Mouse (Mus musculus): ENCODE data around the gene Tmcc3. TPM values are rescaled to one million over a fixed set of nuclear protein-coding genes. Genes with fewer than 3 reads are reported as not detected.
"Not testable (repeated sequence)": the region's sequence is repeated elsewhere in the genome, so short reads cannot be mapped to it uniquely, and the experiment has no call there.

Tmcc3 gene
- polyA plus RNA-seq, 1 experiment from 2014 or later: 12.9 TPM

DNA sequence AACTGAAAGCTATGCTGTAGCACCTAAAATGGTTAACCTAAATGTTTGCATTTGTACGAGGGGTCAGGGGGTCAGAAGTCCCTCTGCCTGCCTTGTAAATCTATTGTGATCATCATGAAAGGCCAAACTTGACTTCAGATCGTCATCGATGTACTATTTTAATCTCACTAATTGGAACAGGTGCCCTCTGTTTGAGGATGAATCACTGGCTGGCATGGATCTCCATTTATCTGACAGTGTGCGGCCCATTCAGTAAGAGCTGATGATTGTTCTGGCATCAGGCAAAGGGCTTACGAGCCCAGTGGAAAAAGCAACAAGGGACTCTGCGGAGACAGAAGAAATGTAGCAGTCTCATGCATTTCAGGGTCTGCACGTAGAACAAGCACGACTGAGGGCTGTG lies 215.1 kb downstream of the Tmcc3 start:
- Histone ChIP-seq H3K9me3 (replicated peaks; ENCODE audit: control insufficient read depth, low read length) (no peaks in the 10 kb centered on the region), H3K36me3 (ENCODE audit: control insufficient read depth, insufficient read depth, low read length) (no peaks in the 10 kb centered on the region), H3K4me1 (ENCODE audit: control insufficient read depth, insufficient read depth, low read length) (peaks cover 10% of the 10 kb centered on the region; the same call in 1 of the 2 replicates), H3K9ac (ENCODE audit: low read length) (no peak overlapping the region), H3K27me3 (ENCODE audit: control insufficient read depth, insufficient read depth, low read length) (no peaks in the 10 kb centered on the region), H3K4me2 (ENCODE audit: low read depth, low read length) (no peak overlapping the region), H3K4me3 (replicated peaks; ENCODE audit: low read length) (no peak overlapping the region), H3K27ac (ENCODE audit: low read length) (no peak overlapping the region)
- 77% methylated on average over 8 of the region's 8 CpGs for WGBS
- no peak for ATAC-seq (ENCODE audit: insufficient read depth, low FRiP score)

DNA sequence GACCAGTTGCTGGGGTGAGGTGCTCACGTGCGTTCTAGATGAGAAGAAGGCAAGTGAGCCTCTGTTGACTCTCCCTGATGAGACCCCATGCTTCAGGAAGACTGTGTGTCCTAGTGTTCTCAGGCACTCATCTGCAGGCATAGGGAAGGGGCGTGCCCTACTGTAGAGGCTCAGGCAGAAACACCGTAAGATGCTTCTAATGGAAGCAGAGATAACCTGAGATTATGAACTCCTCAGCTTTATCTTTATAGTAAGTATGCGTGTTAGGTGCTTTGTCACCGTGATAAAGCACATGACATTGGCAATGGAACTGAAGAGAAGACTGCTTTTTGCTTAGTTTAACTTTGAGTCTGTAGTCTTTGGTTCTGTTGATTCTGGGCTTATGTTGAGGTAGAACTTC lies 215.5 kb downstream of the Tmcc3 start:
- Histone ChIP-seq H3K4me1 (ENCODE audit: control insufficient read depth, insufficient read depth, low read length) (peaks cover 10% of the 10 kb centered on the region; the same call in 1 of the 2 replicates), H3K9ac (ENCODE audit: low read length) (no peak overlapping the region), H3K36me3 (ENCODE audit: control insufficient read depth, insufficient read depth, low read length) (no peaks in the 10 kb centered on the region), H3K4me2 (ENCODE audit: low read depth, low read length) (no peak overlapping the region), H3K9me3 (replicated peaks; ENCODE audit: control insufficient read depth, low read length) (no peaks in the 10 kb centered on the region), H3K27me3 (ENCODE audit: control insufficient read depth, insufficient read depth, low read length) (no peaks in the 10 kb centered on the region), H3K4me3 (replicated peaks; ENCODE audit: low read length) (no peak overlapping the region), H3K27ac (ENCODE audit: low read length) (no peak overlapping the region)
- 76% methylated on average over 6 of the region's 6 CpGs for WGBS
- no peak for ATAC-seq (ENCODE audit: insufficient read depth, low FRiP score)

DNA sequence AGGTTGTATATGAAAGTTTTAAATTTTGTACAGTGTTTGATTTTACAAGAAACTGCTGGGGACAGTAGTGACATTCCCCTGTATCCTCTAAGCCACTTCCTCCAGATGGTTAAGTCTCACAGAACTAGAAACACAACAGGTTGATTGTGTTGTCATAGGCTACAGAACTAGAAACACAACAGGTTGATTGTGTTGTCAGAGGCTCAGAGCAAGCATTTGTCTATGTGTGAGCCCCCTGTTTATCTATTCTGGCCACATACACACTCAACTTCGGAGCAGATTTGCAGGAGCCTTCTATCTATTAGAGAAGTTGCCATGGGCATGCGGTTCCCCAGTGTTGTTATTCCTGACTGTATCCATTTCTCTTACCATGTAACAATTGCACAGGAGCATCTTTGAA lies 218.3 kb downstream of the Tmcc3 start:
- H3K27ac ChIP-seq (ENCODE audit: low read length): no peak overlapping the region
- no peaks in the 10 kb centered on the region for H3K36me3 ChIP-seq (ENCODE audit: control insufficient read depth, insufficient read depth, low read length)

DNA sequence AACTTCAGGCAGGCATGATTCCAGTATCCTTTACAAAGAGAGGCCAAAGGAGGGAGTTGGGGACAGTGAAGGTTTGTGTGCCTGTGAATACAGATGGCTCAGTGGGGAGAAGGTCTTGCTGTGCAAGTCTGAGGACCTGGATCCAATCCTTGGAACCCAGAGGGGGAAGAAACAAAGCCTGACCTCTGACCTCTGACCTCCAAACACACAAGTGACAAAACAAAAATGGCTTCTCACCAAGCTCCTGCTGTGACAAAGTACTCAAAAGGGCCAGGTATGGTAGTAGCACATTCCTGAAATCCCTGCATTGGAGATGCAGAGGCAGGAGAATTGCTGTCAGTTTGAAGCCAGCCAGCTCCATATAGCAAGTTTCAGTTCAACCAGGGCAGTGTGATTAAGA lies 219.7 kb downstream of the Tmcc3 start:
- no peak overlapping the region for H3K27ac ChIP-seq (ENCODE audit: low read length)
- H3K27me3 ChIP-seq (ENCODE audit: control insufficient read depth, insufficient read depth, low read length): no peaks in the 10 kb centered on the region
- H3K36me3 ChIP-seq (ENCODE audit: control insufficient read depth, insufficient read depth, low read length): no peaks in the 10 kb centered on the region
- no peak for ATAC-seq (ENCODE audit: insufficient read depth, low FRiP score)
- H3K9me3 ChIP-seq (replicated peaks; ENCODE audit: control insufficient read depth, low read length): no peaks in the 10 kb centered on the region
- H3K4me2 ChIP-seq (ENCODE audit: low read depth, low read length): no peak overlapping the region
- no peak overlapping the region for H3K4me3 ChIP-seq (replicated peaks; ENCODE audit: low read length)
- H3K9ac ChIP-seq (ENCODE audit: low read length): no peak overlapping the region
- H3K4me1 ChIP-seq (ENCODE audit: control insufficient read depth, insufficient read depth, low read length): no peaks in the 10 kb centered on the region

More for the DNA sequence above, 218.3 kb downstream of the Tmcc3 start:
- H3K9me3 ChIP-seq (replicated peaks; ENCODE audit: control insufficient read depth, low read length): no peaks in the 10 kb centered on the region
- H3K4me1 ChIP-seq (ENCODE audit: control insufficient read depth, insufficient read depth, low read length): 0 out of 2 replicates have a peak, but pooled peaks cover 3% of the 10 kb centered on the region
- H3K27me3 ChIP-seq (ENCODE audit: control insufficient read depth, insufficient read depth, low read length): no peaks in the 10 kb centered on the region
- no peak overlapping the region for H3K4me2 ChIP-seq (ENCODE audit: low read depth, low read length)
- no peak overlapping the region for H3K9ac ChIP-seq (ENCODE audit: low read length)
- no peak for ATAC-seq (ENCODE audit: insufficient read depth, low FRiP score)
- 75% methylated on average over 2 of the region's 2 CpGs for WGBS
- H3K4me3 ChIP-seq (replicated peaks; ENCODE audit: low read length): no peak overlapping the region

DNA sequence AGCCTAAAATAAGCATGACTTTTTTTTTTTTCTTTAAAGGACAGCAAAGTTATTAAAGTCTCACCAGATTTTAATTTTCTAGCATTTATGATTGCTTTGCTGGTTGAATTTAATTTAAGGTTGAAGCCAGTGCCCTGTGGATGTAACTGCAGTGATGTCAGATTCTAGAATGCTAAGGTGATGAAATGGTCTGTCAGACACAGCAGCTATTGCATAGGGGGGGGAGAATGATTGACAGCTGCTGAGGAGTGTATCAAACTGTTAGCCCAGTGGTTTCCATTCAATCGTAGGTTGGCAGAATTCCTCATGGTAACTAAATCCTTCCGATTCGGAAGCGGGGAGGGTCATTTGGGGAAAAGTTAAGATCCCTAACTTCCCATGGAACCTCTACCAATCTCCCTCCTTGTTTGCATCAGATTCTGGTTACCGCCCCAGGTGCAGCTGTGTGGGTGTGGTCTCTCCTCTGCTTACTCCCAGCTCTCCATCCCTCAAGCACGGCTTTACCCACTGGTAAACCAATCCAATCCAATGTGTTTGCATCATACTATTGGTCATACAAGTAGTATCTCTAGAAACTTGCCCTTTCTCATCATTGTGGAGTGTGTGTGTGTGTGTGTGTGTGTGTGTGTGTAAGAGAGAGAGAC lies 221.5 kb downstream of the Tmcc3 start:
- Histone ChIP-seq H3K9me3 (replicated peaks; ENCODE audit: control insufficient read depth, low read length) (no peaks in the 10 kb centered on the region), H3K4me3 (replicated peaks; ENCODE audit: low read length) (no peak overlapping the region), H3K27ac (ENCODE audit: low read length) (no peak overlapping the region), H3K27me3 (ENCODE audit: control insufficient read depth, insufficient read depth, low read length) (no peaks in the 10 kb centered on the region), H3K36me3 (ENCODE audit: control insufficient read depth, insufficient read depth, low read length) (no peaks in the 10 kb centered on the region), H3K4me2 (ENCODE audit: low read depth, low read length) (no peak overlapping the region), H3K9ac (ENCODE audit: low read length) (no peak overlapping the region), H3K4me1 (ENCODE audit: control insufficient read depth, insufficient read depth, low read length) (no peaks in the 10 kb centered on the region)
- no peak for ATAC-seq (ENCODE audit: insufficient read depth, low FRiP score)
- WGBS: 69% methylated on average over 6 of the region's 6 CpGs

DNA sequence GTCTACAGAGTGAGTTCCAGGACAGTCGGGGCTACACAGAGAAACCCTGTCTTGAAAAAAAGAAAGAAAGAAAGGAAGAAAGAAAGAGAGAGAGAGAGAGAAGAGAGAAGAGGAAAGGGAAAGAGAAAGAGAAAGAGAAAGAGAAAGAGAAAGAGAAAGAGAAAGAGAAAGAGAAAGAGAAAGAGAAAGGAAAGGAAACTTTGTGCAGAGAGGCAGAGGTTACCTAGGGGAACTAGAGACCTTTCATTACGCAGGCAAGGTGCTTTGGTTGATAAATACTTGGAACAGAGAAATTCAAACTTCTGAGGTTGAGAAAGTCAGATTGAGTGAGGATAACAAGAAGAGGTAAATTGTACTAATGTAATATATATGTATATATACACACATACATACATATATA lies 226.9 kb downstream of the Tmcc3 start:
- not testable (repeated sequence) for H3K4me2 ChIP-seq (ENCODE audit: low read depth, low read length)

DNA sequence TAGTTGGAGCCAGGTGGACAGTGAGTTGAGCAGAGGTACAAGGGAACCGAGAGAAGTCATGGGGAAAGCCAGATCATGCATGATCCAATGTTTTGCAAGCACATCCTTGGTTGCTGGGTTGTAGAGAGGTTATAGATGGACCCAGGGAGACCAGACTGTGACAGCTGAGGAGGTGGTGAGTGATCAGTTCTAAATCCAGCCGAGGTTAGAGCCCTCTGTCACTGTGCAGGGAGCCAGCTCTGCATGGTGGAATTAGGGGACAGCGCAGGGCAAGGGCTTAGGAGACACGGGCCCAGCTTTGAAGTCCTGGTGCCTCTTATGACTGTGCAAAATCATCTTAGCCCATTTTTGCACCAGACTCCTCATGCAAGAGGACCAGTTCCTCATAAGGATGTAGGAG lies 228.5 kb downstream of the Tmcc3 start:
- Histone ChIP-seq H3K27me3 (ENCODE audit: control insufficient read depth, insufficient read depth, low read length) (no peaks in the 10 kb centered on the region), H3K4me1 (ENCODE audit: control insufficient read depth, insufficient read depth, low read length) (peaks cover 7% of the 10 kb centered on the region), H3K36me3 (ENCODE audit: control insufficient read depth, insufficient read depth, low read length) (no peaks in the 10 kb centered on the region), H3K4me3 (replicated peaks; ENCODE audit: low read length) (no peak overlapping the region), H3K9me3 (replicated peaks; ENCODE audit: control insufficient read depth, low read length) (0 out of 2 replicates have a peak, but pooled peaks cover 5% of the 10 kb centered on the region), H3K9ac (ENCODE audit: low read length) (no peak overlapping the region), H3K4me2 (ENCODE audit: low read depth, low read length) (no peak overlapping the region), H3K27ac (ENCODE audit: low read length) (no peak overlapping the region)
- no peak for ATAC-seq (ENCODE audit: insufficient read depth, low FRiP score)
- WGBS: 75% methylated on average over 4 of the region's 4 CpGs

More for the DNA sequence above, 226.9 kb downstream of the Tmcc3 start:
- not testable (repeated sequence) for H3K36me3 ChIP-seq (ENCODE audit: control insufficient read depth, insufficient read depth, low read length); H3K9me3 ChIP-seq (replicated peaks; ENCODE audit: control insufficient read depth, low read length); H3K9ac ChIP-seq (ENCODE audit: low read length); H3K27ac ChIP-seq (ENCODE audit: low read length); H3K27me3 ChIP-seq (ENCODE audit: control insufficient read depth, insufficient read depth, low read length); H3K4me3 ChIP-seq (replicated peaks; ENCODE audit: low read length); ATAC-seq (ENCODE audit: insufficient read depth, low FRiP score); H3K4me1 ChIP-seq (ENCODE audit: control insufficient read depth, insufficient read depth, low read length)
- 88% methylated on average over 2 of the region's 2 CpGs for WGBS

DNA sequence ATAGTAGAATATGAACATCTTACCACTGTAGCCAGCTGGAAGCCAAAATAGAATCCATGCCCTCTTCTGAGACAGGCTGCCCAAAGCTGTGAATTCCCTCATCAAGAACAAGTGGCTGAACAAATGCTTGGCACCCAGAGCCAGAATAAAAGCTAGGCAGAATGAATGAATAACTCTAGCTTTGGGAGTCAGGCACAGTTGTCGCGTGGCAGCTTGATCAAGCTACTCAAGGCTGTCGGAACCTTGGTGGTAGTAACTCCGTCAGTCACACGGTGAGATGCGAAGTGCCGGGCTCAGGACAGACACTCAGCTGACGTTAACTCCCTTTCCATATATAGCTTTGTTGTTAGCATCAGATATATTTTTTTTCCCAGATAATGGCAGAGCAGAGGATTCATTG lies 232.2 kb downstream of the Tmcc3 start:
- Histone ChIP-seq H3K4me3 (replicated peaks; ENCODE audit: low read length) (no peak overlapping the region), H3K36me3 (ENCODE audit: control insufficient read depth, insufficient read depth, low read length) (no peaks in the 10 kb centered on the region), H3K9me3 (replicated peaks; ENCODE audit: control insufficient read depth, low read length) (0 out of 2 replicates have a peak, but pooled peaks cover 5% of the 10 kb centered on the region), H3K4me2 (ENCODE audit: low read depth, low read length) (no peak overlapping the region), H3K27me3 (ENCODE audit: control insufficient read depth, insufficient read depth, low read length) (no peaks in the 10 kb centered on the region), H3K9ac (ENCODE audit: low read length) (no peak overlapping the region), H3K4me1 (ENCODE audit: control insufficient read depth, insufficient read depth, low read length) (peaks cover 15% of the 10 kb centered on the region), H3K27ac (ENCODE audit: low read length) (no peak overlapping the region)
- 76% methylated on average over 8 of the region's 8 CpGs for WGBS
- no peak for ATAC-seq (ENCODE audit: insufficient read depth, low FRiP score)

DNA sequence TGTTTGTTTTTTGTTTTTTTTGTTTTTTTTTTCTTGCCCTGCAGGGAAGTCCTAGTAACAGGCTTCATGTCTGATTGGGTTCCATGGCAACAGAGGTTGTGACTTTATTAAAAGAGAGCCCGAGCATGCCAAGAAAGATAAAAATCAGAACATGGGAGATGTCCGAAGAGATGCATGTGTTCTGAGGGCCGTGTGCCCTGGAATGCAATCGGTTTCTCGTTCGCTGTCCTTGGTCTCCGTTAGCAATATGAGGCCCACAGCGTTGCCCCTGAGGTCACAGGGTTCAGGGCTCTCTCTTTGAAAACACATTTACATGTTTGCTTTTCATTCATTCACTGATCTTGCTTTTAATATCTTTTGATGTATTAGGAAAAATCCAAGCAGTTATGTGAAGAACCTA lies 233.1 kb downstream of the Tmcc3 start:
- Histone ChIP-seq H3K9ac (ENCODE audit: low read length) (peak overlapping the region; percentile 71), H3K4me3 (replicated peaks; ENCODE audit: low read length) (peak overlapping the region; percentile 49), H3K4me1 (ENCODE audit: control insufficient read depth, insufficient read depth, low read length) (peaks cover 21% of the 10 kb centered on the region), H3K27me3 (ENCODE audit: control insufficient read depth, insufficient read depth, low read length) (no peaks in the 10 kb centered on the region), H3K9me3 (replicated peaks; ENCODE audit: control insufficient read depth, low read length) (0 out of 2 replicates have a peak, but pooled peaks cover 5% of the 10 kb centered on the region), H3K36me3 (ENCODE audit: control insufficient read depth, insufficient read depth, low read length) (no peaks in the 10 kb centered on the region), H3K27ac (ENCODE audit: low read length) (peak overlapping the region; percentile 97), H3K4me2 (ENCODE audit: low read depth, low read length) (peak overlapping the region; percentile 75)
- no peak for ATAC-seq (ENCODE audit: insufficient read depth, low FRiP score)
- 31% methylated on average over 8 of the region's 8 CpGs for WGBS

All from stomach, embryonic 16.5 days (tissue).